Mouse (Mus musculus): ENCODE results near the gene Kbtbd4. TPM values are rescaled to one million over a fixed set of nuclear protein-coding genes. Genes with fewer than 3 reads are reported as not detected.

The Kbtbd4 gene
- polyA plus RNA-seq, 1 experiment, result 12.1 TPM

- TF ChIP-seq CTCF (IDR thresholded peaks at IDR 0.05; ENCODE audit: extremely low read depth, insufficient read depth, insufficient read length, insufficient replicate concordance), result no peak
- no peak for TF ChIP-seq POLR2A (IDR thresholded peaks at IDR 0.05; ENCODE audit: low read depth, low read length)
- DNase-seq (ENCODE audit: low read depth in 1 of 2, low spot score in 2 of 2), result no peak
- no peaks in the 10 kb centered on the region for H3K27me3 ChIP-seq (ENCODE audit: control insufficient read depth, insufficient read depth, low read length)
- 27% methylated on average over 7 of the region's 7 CpGs for WGBS
- H3K27ac ChIP-seq (ENCODE audit: insufficient read depth, low read length), result peak overlapping the region; percentile 88; the same call in 1 of the 2 replicates
- peak overlapping the region; percentile 96 for H3K4me3 ChIP-seq (ENCODE audit: extremely low read depth, insufficient read depth, insufficient read length)
- no peaks in the 10 kb centered on the region; the same call in 1 of the 2 replicates for H3K4me1 ChIP-seq (ENCODE audit: control insufficient read depth, insufficient read depth, insufficient read length)
- no peaks in the 10 kb centered on the region; the same call in 1 of the 2 replicates for H3K36me3 ChIP-seq (ENCODE audit: control insufficient read depth, insufficient read depth, low read length)
These were observed 12.2 kb downstream of the Kbtbd4 start for GRCm38 (mm10) chr2:90916560-90917232.

- H3K27ac ChIP-seq (ENCODE audit: insufficient read depth, low read length), result peak overlapping the region; percentile 88
- DNase-seq (ENCODE audit: low read depth in 1 of 2, low spot score in 2 of 2), result peak; percentile 19 to 48
- TF ChIP-seq POLR2A (IDR thresholded peaks at IDR 0.05; ENCODE audit: low read depth, low read length) (peak; percentile 12; the same call in 1 of the 2 replicates), CTCF (IDR thresholded peaks at IDR 0.05; ENCODE audit: extremely low read depth, insufficient read depth, insufficient read length, insufficient replicate concordance) (no peak)
- H3K27me3 ChIP-seq (ENCODE audit: control insufficient read depth, insufficient read depth, low read length), result no peaks in the 10 kb centered on the region
- H3K36me3 ChIP-seq (ENCODE audit: control insufficient read depth, insufficient read depth, low read length), result no peaks in the 10 kb centered on the region
- peak overlapping the region; percentile 96 for H3K4me3 ChIP-seq (ENCODE audit: extremely low read depth, insufficient read depth, insufficient read length)
- under 1% methylated on average over 73 of the region's 73 CpGs for WGBS
- H3K4me1 ChIP-seq (ENCODE audit: control insufficient read depth, insufficient read depth, insufficient read length), result no peaks in the 10 kb centered on the region; the same call in 1 of the 2 replicates
These were observed 12.9 kb downstream of the Kbtbd4 start for GRCm38 (mm10) chr2:90917233-90917998.

GRCm38 (mm10) chr2:90917999-90918698, 13.6 kb downstream of the Kbtbd4 start:
- TF ChIP-seq POLR2A (IDR thresholded peaks at IDR 0.05; ENCODE audit: low read depth, low read length), result no peak
- peak overlapping the region; percentile 88 for H3K27ac ChIP-seq (ENCODE audit: insufficient read depth, low read length)
- H3K27me3 ChIP-seq (ENCODE audit: control insufficient read depth, insufficient read depth, low read length), result no peaks in the 10 kb centered on the region
- WGBS, result 12% methylated on average over 16 of the region's 16 CpGs
- no peaks in the 10 kb centered on the region; the same call in 1 of the 2 replicates for H3K4me1 ChIP-seq (ENCODE audit: control insufficient read depth, insufficient read depth, insufficient read length)
- DNase-seq (ENCODE audit: low read depth in 1 of 2, low spot score in 2 of 2), result no peak
- no peaks in the 10 kb centered on the region for H3K36me3 ChIP-seq (ENCODE audit: control insufficient read depth, insufficient read depth, low read length)
- H3K4me3 ChIP-seq (ENCODE audit: extremely low read depth, insufficient read depth, insufficient read length), result peak overlapping the region; percentile 96

GRCm38 (mm10) chr2:90921178-90921577, 16.6 kb downstream of the Kbtbd4 start:
- H3K4me1 ChIP-seq (ENCODE audit: control insufficient read depth, insufficient read depth, insufficient read length), result no peaks in the 10 kb centered on the region; the same call in 1 of the 2 replicates
- DNase-seq (ENCODE audit: low read depth in 1 of 2, low spot score in 2 of 2), result no peak
- WGBS, result 91% methylated on average over 1 of the region's 1 CpGs
- H3K27me3 ChIP-seq (ENCODE audit: control insufficient read depth, insufficient read depth, low read length), result no peaks in the 10 kb centered on the region
- no peak overlapping the region for H3K4me3 ChIP-seq (ENCODE audit: extremely low read depth, insufficient read depth, insufficient read length)
- TF ChIP-seq CTCF (IDR thresholded peaks at IDR 0.05; ENCODE audit: extremely low read depth, insufficient read depth, insufficient read length, insufficient replicate concordance), result no peak
- no peak for TF ChIP-seq POLR2A (IDR thresholded peaks at IDR 0.05; ENCODE audit: low read depth, low read length)
- H3K27ac ChIP-seq (ENCODE audit: insufficient read depth, low read length), result no peak overlapping the region
- no peaks in the 10 kb centered on the region for H3K36me3 ChIP-seq (ENCODE audit: control insufficient read depth, insufficient read depth, low read length)

- no peaks in the 10 kb centered on the region for H3K27me3 ChIP-seq (ENCODE audit: control insufficient read depth, insufficient read depth, low read length)
- no peaks in the 10 kb centered on the region for H3K36me3 ChIP-seq (ENCODE audit: control insufficient read depth, insufficient read depth, low read length)
- H3K4me1 ChIP-seq (ENCODE audit: control insufficient read depth, insufficient read depth, insufficient read length), result no peaks in the 10 kb centered on the region; the same call in 1 of the 2 replicates
- DNase-seq (ENCODE audit: low read depth in 1 of 2, low spot score in 2 of 2), result no peak
- H3K27ac ChIP-seq (ENCODE audit: insufficient read depth, low read length), result no peak overlapping the region
- TF ChIP-seq CTCF (IDR thresholded peaks at IDR 0.05; ENCODE audit: extremely low read depth, insufficient read depth, insufficient read length, insufficient replicate concordance) (no peak), POLR2A (IDR thresholded peaks at IDR 0.05; ENCODE audit: low read depth, low read length) (no peak)
- no peak overlapping the region for H3K4me3 ChIP-seq (ENCODE audit: extremely low read depth, insufficient read depth, insufficient read length)
- WGBS, result 95% methylated on average over 2 of the region's 2 CpGs
These were observed 18.1 kb downstream of the Kbtbd4 start for GRCm38 (mm10) chr2:90922636-90923035.

GRCm38 (mm10) chr2:90928566-90928965, 24.0 kb downstream of the Kbtbd4 start:
- TF ChIP-seq CTCF (IDR thresholded peaks at IDR 0.05; ENCODE audit: extremely low read depth, insufficient read depth, insufficient read length, insufficient replicate concordance) (no peak), POLR2A (IDR thresholded peaks at IDR 0.05; ENCODE audit: low read depth, low read length) (no peak)
- no peaks in the 10 kb centered on the region for H3K36me3 ChIP-seq (ENCODE audit: control insufficient read depth, insufficient read depth, low read length)

More at GRCm38 (mm10) chr2:90928566-90928965, 24.0 kb downstream of the Kbtbd4 start:
- Histone ChIP-seq H3K27ac (ENCODE audit: insufficient read depth, low read length) (no peak overlapping the region), H3K4me1 (ENCODE audit: control insufficient read depth, insufficient read depth, insufficient read length) (no peaks in the 10 kb centered on the region), H3K4me3 (ENCODE audit: extremely low read depth, insufficient read depth, insufficient read length) (no peak overlapping the region), H3K27me3 (ENCODE audit: control insufficient read depth, insufficient read depth, low read length) (no peaks in the 10 kb centered on the region)
- WGBS, result 91% methylated on average over 13 of the region's 13 CpGs
- no peak for DNase-seq (ENCODE audit: low read depth in 1 of 2, low spot score in 2 of 2)
